Mouse (Mus musculus) heart, adult 18-20 months (tissue): ENCODE data around the gene H6pd. TPM values are rescaled to one million over a fixed set of nuclear protein-coding genes. Genes with fewer than 3 reads are reported as not detected.
A peak's percentile ranks its signal among the peaks of the same experiment; 100 is the strongest.

ENCODE experiments used
- DNase-seq, 2 experiments: peaks; one replicate each; pipeline ENCODE4 v3.0.0; 2021 to 2022; ENCODE audit warnings: mixed read lengths in 1 of 2
- total RNA-seq, 2 experiments: library from RNA; stranded (reverse); gene quantifications; 2 replicates each; pipeline ENCODE4 v1.2.3; 2021

The H6pd gene
- total RNA-seq, 2 experiments from 2014 or later: 35.4 to 48.7 TPM

- DNase-seq: no peak
Observed at GRCm38 (mm10) chr4:149975730-149976254, 33.0 kb downstream of the H6pd start.

GRCm38 (mm10) chr4:149975291-149975690 lies 33.5 kb downstream of the H6pd start:
- peak in 1 of 2 experiments; percentile 17 for DNase-seq

- DNase-seq: no peak
Observed at GRCm38 (mm10) chr4:149971393-149971792, 37.4 kb downstream of the H6pd start.

- no peak for DNase-seq
Observed at GRCm38 (mm10) chr4:149968526-149968925, 40.3 kb downstream of the H6pd start.

GRCm38 (mm10) chr4:149966963-149967362 lies 41.9 kb downstream of the H6pd start:
- DNase-seq: no peak

- DNase-seq: peak; percentile 68 to 82
Observed at GRCm38 (mm10) chr4:149966252-149966651, 42.6 kb downstream of the H6pd start.

- no peak for DNase-seq
Observed at GRCm38 (mm10) chr4:149965672-149966071, 43.2 kb downstream of the H6pd start.

GRCm38 (mm10) chr4:149965242-149965641 lies 43.6 kb downstream of the H6pd start:
- DNase-seq: no peak

- no peak for DNase-seq
Observed at GRCm38 (mm10) chr4:149964770-149965169, 44.1 kb downstream of the H6pd start.

- DNase-seq: no peak
Observed at GRCm38 (mm10) chr4:149964285-149964684, 44.5 kb downstream of the H6pd start.

GRCm38 (mm10) chr4:149960391-149960790 lies 48.4 kb downstream of the H6pd start:
- no peak for DNase-seq

- DNase-seq: no peak
Observed at GRCm38 (mm10) chr4:149959816-149960215, 49.0 kb downstream of the H6pd start.

GRCm38 (mm10) chr4:149958566-149958965 lies 50.3 kb downstream of the H6pd start:
- peak; percentile 72 to 93 for DNase-seq

GRCm38 (mm10) chr4:149956048-149956447 lies 52.8 kb downstream of the H6pd start:
- no peak for DNase-seq

GRCm38 (mm10) chr4:149955631-149956030 lies 53.2 kb downstream of the H6pd start:
- no peak for DNase-seq

GRCm38 (mm10) chr4:149954893-149955439 lies 53.9 kb downstream of the H6pd start, which contains the start of gene Spsb1:
Gene Spsb1 (minus strand): TSS chr4:149955043.
- peak; percentile 98 to 100 for DNase-seq

GRCm38 (mm10) chr4:149953621-149954481 lies 55.0 kb downstream of the H6pd start:
- DNase-seq: peak; percentile 69 to 82

GRCm38 (mm10) chr4:149952201-149952600 lies 56.6 kb downstream of the H6pd start:
- peak in 1 of 2 experiments; percentile 45 for DNase-seq

- DNase-seq: peak in 1 of 2 experiments; percentile 70
Observed at GRCm38 (mm10) chr4:149951201-149951600, 57.6 kb downstream of the H6pd start.

- DNase-seq: no peak
Observed at GRCm38 (mm10) chr4:149949691-149950090, 59.1 kb downstream of the H6pd start.

- peak; percentile 68 to 82 for DNase-seq
Observed at GRCm38 (mm10) chr4:149948119-149948518, 60.7 kb downstream of the H6pd start.

GRCm38 (mm10) chr4:149947396-149947795 lies 61.4 kb downstream of the H6pd start:
- no peak for DNase-seq

GRCm38 (mm10) chr4:149945194-149945593 lies 63.6 kb downstream of the H6pd start:
- no peak for DNase-seq
